Mouse (Mus musculus) lung, postnatal 0 days (tissue): ENCODE data around the gene P3h1.

Source experiments
- CTCF ChIP-seq: IDR thresholded peaks from 2 replicates; pipeline ENCODE4 v1.5.1; 2016; ENCODE audit warnings: antibody characterized with exemption, mild to moderate bottlenecking
- EP300 ChIP-seq: IDR thresholded peaks from 2 replicates; pipeline ENCODE4 v1.6.1; 2016; ENCODE audit warnings: antibody characterized with exemption, mild to moderate bottlenecking, control low read depth

GRCm38 (mm10) chr4:119189392-119189791 lies 43.3 kb upstream of the P3h1 start:
- TF ChIP-seq CTCF, result no peak
- TF ChIP-seq EP300, result no peak
